Mouse (Mus musculus): Measurements from ENCODE around the gene Mrpl4. TPM values are rescaled to one million over a fixed set of nuclear protein-coding genes. Genes with fewer than 3 reads are reported as not detected.

Gene Mrpl4
- total and polyA plus RNA-seq, 3 experiments: 280 to 474 TPM; not detected in 1

DNA sequence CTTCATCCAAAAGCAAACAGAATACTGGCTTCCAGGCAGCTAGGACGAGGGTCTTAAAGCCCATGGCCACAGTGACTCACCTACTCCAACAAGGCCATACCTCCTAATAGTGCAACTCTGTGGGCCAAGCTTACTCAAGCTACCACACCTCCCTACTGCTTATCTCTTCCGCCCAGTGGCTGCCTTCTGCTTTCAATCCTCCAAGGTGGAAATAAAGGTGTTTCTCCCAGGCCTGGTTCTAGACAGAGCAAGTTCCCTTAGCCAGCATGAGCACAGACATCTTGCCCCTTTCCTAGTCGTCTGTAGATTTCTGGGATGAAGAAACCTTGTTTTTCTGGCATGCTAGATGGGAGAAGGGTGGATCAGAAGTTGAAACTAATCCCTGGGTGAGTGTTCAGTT lies 37.2 kb downstream of the Mrpl4 start:
- Histone ChIP-seq H3K27me3 (ENCODE audit: control insufficient read depth in 1 of 2, insufficient read depth in 2 of 2, low read length in 2 of 2) (no peaks in the 10 kb centered on the region), H3K9me3 (replicated peaks; ENCODE audit: insufficient read depth, low read length) (no peaks in the 10 kb centered on the region), H3K36me3 (ENCODE audit: control insufficient read depth in 1 of 2, insufficient read depth in 2 of 2, low read length in 2 of 2) (peaks cover 0 to 40% of the 10 kb centered on the region in 2 experiments; a peak in 2 of 4 replicates), H3K4me1 (ENCODE audit: control insufficient read depth in 1 of 2, insufficient read depth in 2 of 2, low read length in 2 of 2) (peaks cover 28 to 45% of the 10 kb centered on the region in 2 experiments), H3K27ac (ENCODE audit: control insufficient read depth, low read depth, low read length) (peak overlapping the region; percentile 73), H3K4me3 (ENCODE audit: control insufficient read depth in 1 of 2, insufficient read depth in 1 of 2, low read depth in 2 of 2, low read length in 2 of 2) (no peak overlapping the region), H3K9ac (ENCODE audit: control insufficient read depth, low read depth, low read length, poor library complexity, severe bottlenecking) (peak overlapping the region; percentile 23), H3K79me2 (ENCODE audit: control insufficient read depth, insufficient read depth, low read length, poor library complexity) (no peaks in the 10 kb centered on the region)
- TF ChIP-seq GATA1 (IDR thresholded peaks at IDR 0.05; ENCODE audit: low read depth, low read length) (peak; percentile 99), TBP (IDR thresholded peaks at IDR 0.05; ENCODE audit: low read depth, low read length) (peak; percentile 88), HCFC1 (IDR thresholded peaks at IDR 0.05; ENCODE audit: low read depth, low read length) (no peak), SMC3 (IDR thresholded peaks at IDR 0.05; ENCODE audit: low read depth, low read length) (no peak), POLR2A (IDR thresholded peaks at IDR 0.05; ENCODE audit: control insufficient read depth in 1 of 2, insufficient read depth in 1 of 2, low read depth in 1 of 2, low read length in 2 of 2, poor library complexity in 1 of 2) (peak in 1 of 2 experiments; percentile 65; a peak in 2 of 4 replicates), USF1 (IDR thresholded peaks at IDR 0.05; ENCODE audit: low read depth, low read length) (no peak), TCF12 (IDR thresholded peaks at IDR 0.05; ENCODE audit: low read depth, low read length) (no peak), ZKSCAN1 (IDR thresholded peaks at IDR 0.05; ENCODE audit: low read depth, low read length) (no peak), TAL1 (IDR thresholded peaks at IDR 0.05; ENCODE audit: low read length) (peak; percentile 99)
- DNase-seq (ENCODE audit: low read depth, low spot score): peak; percentile 98

DNA sequence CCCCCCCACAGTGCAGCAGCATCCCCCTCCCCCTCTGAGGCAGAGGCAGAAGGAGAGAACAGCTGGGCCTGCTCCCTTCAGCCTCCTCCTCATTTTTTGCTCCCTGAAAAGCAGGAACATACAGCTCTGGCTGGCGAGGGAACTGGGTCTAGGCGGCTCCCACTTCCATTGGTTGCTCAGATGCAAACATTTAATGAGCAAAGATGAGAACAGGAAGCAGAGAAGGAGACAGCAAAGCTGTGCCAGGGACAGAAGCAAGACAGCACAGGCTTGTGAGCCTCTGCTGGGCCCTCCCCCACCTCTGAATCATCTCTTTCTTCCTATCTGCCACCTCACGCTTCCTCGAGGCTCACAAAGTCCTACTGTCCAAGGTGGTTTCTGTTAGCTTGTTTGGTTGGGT lies 38.8 kb downstream of the Mrpl4 start:
- H3K27me3 ChIP-seq (ENCODE audit: control insufficient read depth in 1 of 2, insufficient read depth in 2 of 2, low read length in 2 of 2): no peaks in the 10 kb centered on the region
- H3K36me3 ChIP-seq (ENCODE audit: control insufficient read depth in 1 of 2, insufficient read depth in 2 of 2, low read length in 2 of 2): peaks cover 0 to 46% of the 10 kb centered on the region in 2 experiments; a peak in 2 of 4 replicates
- peak overlapping the region; percentile 62 for H3K27ac ChIP-seq (ENCODE audit: control insufficient read depth, low read depth, low read length)
- H3K9ac ChIP-seq (ENCODE audit: control insufficient read depth, low read depth, low read length, poor library complexity, severe bottlenecking): peak overlapping the region; percentile 16; the same call in 1 of the 2 replicates
- H3K79me2 ChIP-seq (ENCODE audit: control insufficient read depth, insufficient read depth, low read length, poor library complexity): no peaks in the 10 kb centered on the region
- TF ChIP-seq TBP (IDR thresholded peaks at IDR 0.05; ENCODE audit: low read depth, low read length): peak; percentile 84
- TF ChIP-seq KAT2A (conservative IDR thresholded peaks at IDR 0.05; ENCODE audit: low read depth, low read length): no peak
- no peak for TF ChIP-seq MYC (IDR thresholded peaks at IDR 0.05; ENCODE audit: low read depth, low read length)
- TF ChIP-seq GATA1 (IDR thresholded peaks at IDR 0.05; ENCODE audit: low read depth, low read length): peak; percentile 64
- no peak for TF ChIP-seq MAFK (IDR thresholded peaks at IDR 0.05; ENCODE audit: borderline replicate concordance, low read depth, low read length)
- peak in 1 of 2 experiments; percentile 64; a peak in 2 of 4 replicates for TF ChIP-seq POLR2A (IDR thresholded peaks at IDR 0.05; ENCODE audit: control insufficient read depth in 1 of 2, insufficient read depth in 1 of 2, low read depth in 1 of 2, low read length in 2 of 2, poor library complexity in 1 of 2)
- TF ChIP-seq ZKSCAN1 (IDR thresholded peaks at IDR 0.05; ENCODE audit: low read depth, low read length): no peak
- TF ChIP-seq TAL1 (IDR thresholded peaks at IDR 0.05; ENCODE audit: low read length): peak; percentile 61
- no peaks in the 10 kb centered on the region for H3K9me3 ChIP-seq (replicated peaks; ENCODE audit: insufficient read depth, low read length)
- peaks cover 29 to 51% of the 10 kb centered on the region in 2 experiments for H3K4me1 ChIP-seq (ENCODE audit: control insufficient read depth in 1 of 2, insufficient read depth in 2 of 2, low read length in 2 of 2)
- no peak overlapping the region for H3K4me3 ChIP-seq (ENCODE audit: control insufficient read depth in 1 of 2, insufficient read depth in 1 of 2, low read depth in 2 of 2, low read length in 2 of 2)
- DNase-seq (ENCODE audit: low read depth, low spot score): peak; percentile 96

DNA sequence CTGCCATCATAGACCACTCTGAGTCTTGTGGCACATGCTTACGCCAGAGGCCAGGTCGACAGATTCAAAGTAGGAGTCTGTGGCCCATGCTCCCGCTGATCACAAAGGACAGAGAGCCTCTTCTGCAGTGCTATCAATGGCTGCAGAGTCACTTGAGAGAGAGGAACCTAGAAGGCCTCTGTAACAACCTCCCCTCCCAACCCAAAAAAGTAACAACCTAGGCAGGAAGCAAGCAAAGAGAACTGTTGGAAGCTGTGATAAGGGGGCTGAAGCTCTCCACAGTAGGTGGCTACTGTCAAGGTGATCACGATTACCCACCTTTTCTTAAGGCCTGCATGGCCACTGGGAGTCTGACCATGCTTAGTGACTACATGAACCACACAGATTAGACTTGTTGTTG lies 41.0 kb downstream of the Mrpl4 start:
- DNase-seq (ENCODE audit: low read depth, low spot score): peak; percentile 94
- peaks cover 0 to 46% of the 10 kb centered on the region in 2 experiments; a peak in 2 of 4 replicates for H3K36me3 ChIP-seq (ENCODE audit: control insufficient read depth in 1 of 2, insufficient read depth in 2 of 2, low read length in 2 of 2)
- no peaks in the 10 kb centered on the region for H3K9me3 ChIP-seq (replicated peaks; ENCODE audit: insufficient read depth, low read length)
- H3K4me1 ChIP-seq (ENCODE audit: control insufficient read depth in 1 of 2, insufficient read depth in 2 of 2, low read length in 2 of 2): peaks cover 29 to 51% of the 10 kb centered on the region in 2 experiments
- peak overlapping the region; percentile 19 for H3K27ac ChIP-seq (ENCODE audit: control insufficient read depth, low read depth, low read length)
- no peaks in the 10 kb centered on the region for H3K79me2 ChIP-seq (ENCODE audit: control insufficient read depth, insufficient read depth, low read length, poor library complexity)
- no peak overlapping the region for H3K4me3 ChIP-seq (ENCODE audit: control insufficient read depth in 1 of 2, insufficient read depth in 1 of 2, low read depth in 2 of 2, low read length in 2 of 2)
- H3K27me3 ChIP-seq (ENCODE audit: control insufficient read depth in 1 of 2, insufficient read depth in 2 of 2, low read length in 2 of 2): no peaks in the 10 kb centered on the region
- H3K9ac ChIP-seq (ENCODE audit: control insufficient read depth, low read depth, low read length, poor library complexity, severe bottlenecking): peak overlapping the region; percentile 3; the same call in 1 of the 2 replicates
- TF ChIP-seq KAT2A (conservative IDR thresholded peaks at IDR 0.05; ENCODE audit: low read depth, low read length) (no peak), NELFE (IDR thresholded peaks at IDR 0.05; ENCODE audit: low read depth, low read length) (peak; percentile 34; the same call in 1 of the 2 replicates), BHLHE40 (IDR thresholded peaks at IDR 0.05; ENCODE audit: borderline replicate concordance, low read depth, low read length) (no peak), TAL1 (IDR thresholded peaks at IDR 0.05; ENCODE audit: low read length) (peak; percentile 78), NRF1 (IDR thresholded peaks at IDR 0.05; ENCODE audit: insufficient read depth, low read depth, low read length, poor library complexity, severe bottlenecking) (no peak), MAX (IDR thresholded peaks at IDR 0.05; ENCODE audit: low read length) (peak; percentile 57; the same call in 1 of the 2 replicates), ZNF384 (IDR thresholded peaks at IDR 0.05; ENCODE audit: low read depth, low read length) (peak; percentile 50; the same call in 1 of the 2 replicates), USF1 (IDR thresholded peaks at IDR 0.05; ENCODE audit: low read depth, low read length) (no peak), CTCF (IDR thresholded peaks at IDR 0.05 in 2 of 3, conservative IDR thresholded peaks at IDR 0.05 in 1 of 3; ENCODE audit: control insufficient read depth in 1 of 3, insufficient read depth in 1 of 3, low read depth in 2 of 3, low read length in 3 of 3, poor library complexity in 1 of 3, severe bottlenecking in 1 of 3) (no peak), MYB (IDR thresholded peaks at IDR 0.05; ENCODE audit: low read depth, low read length) (0 out of 2 replicates have a peak, but pooled peaks have one; percentile 40), CHD2 (IDR thresholded peaks at IDR 0.05; ENCODE audit: low read length) (no peak), POLR2AphosphoS5 (IDR thresholded peaks at IDR 0.05; ENCODE audit: borderline replicate concordance, low read depth, low read length) (peak; percentile 80; the same call in 1 of the 2 replicates), GATA1 (IDR thresholded peaks at IDR 0.05; ENCODE audit: low read depth, low read length) (peak; percentile 88), POLR2A (IDR thresholded peaks at IDR 0.05; ENCODE audit: control insufficient read depth in 1 of 2, insufficient read depth in 1 of 2, low read depth in 1 of 2, low read length in 2 of 2, poor library complexity in 1 of 2) (peak in 1 of 2 experiments; percentile 46; a peak in 1 of 4 replicates), MXI1 (IDR thresholded peaks at IDR 0.05; ENCODE audit: low read depth, low read length) (peak; percentile 55; the same call in 1 of the 2 replicates), TBP (IDR thresholded peaks at IDR 0.05; ENCODE audit: low read depth, low read length) (peak; percentile 77)
